Mouse (Mus musculus): ENCODE results near the gene Fstl4.

Gene Fstl4

DNA sequence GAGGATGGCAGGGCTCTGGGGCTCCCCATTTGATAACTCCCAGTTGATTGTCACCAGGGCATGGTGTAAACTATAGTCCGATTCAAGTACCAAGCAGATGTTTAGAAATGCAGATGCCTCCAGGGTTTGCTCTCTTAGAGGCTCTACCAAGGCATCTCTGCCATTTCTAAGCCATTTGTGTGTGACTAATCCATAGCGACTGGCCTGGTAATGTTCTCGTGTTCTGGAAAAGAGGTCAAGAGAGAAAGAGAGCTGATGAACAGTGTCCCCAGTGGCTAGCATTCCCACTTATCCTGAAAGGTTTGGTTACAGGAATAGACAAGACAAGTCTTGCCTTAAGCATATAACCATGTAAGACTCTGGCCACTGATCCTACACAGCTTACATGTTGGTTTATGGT, 3.5 kb downstream of the Fstl4 start:
- DNase-seq (ENCODE audit: low read depth, low spot score): no peak

DNA sequence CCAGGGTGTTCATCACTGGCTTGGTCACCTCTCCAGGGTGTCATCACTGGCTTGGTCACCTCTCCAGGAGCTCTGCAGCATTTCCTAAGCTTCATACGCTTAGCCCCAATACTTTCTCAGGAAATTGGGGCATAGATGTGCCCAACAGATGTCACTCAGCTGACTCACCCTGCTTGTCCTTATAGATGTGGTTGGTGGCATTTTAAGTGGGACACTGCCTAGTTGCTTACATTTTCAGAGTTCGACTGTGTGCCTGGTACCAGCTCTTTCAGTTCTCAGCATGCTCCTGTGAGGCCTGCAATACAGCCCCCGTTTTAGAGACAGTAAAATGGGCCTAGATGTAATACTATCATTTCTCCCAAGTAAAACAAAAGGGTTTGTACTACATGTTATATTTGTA, 8.6 kb downstream of the Fstl4 start:
- no peak for DNase-seq (ENCODE audit: low read depth, low spot score)

- no peak for DNase-seq (ENCODE audit: low read depth, low spot score)
These were observed 10.9 kb downstream of the Fstl4 start for GRCm38 (mm10) chr11:52775291-52775690.

DNA sequence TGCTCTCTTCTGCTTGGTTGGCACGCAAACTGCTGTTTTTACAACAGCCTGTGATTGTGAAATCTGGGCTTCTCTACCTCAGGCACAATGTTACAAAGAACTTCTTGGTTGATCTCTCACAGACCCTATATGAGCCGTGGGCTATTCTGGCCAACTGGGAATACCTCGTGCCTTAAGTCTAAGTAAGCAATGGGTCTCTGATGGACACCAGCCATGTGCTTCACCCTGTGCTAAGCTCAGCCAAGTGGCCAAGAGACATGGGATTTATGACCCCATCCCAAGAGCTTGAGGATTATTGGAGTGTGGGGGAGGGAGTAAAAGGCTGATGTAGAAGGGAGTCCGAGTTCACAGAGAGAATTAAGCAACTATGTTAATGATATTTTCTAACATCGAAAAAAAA, 18.0 kb downstream of the Fstl4 start:
- DNase-seq (ENCODE audit: low read depth, low spot score): no peak

DNA sequence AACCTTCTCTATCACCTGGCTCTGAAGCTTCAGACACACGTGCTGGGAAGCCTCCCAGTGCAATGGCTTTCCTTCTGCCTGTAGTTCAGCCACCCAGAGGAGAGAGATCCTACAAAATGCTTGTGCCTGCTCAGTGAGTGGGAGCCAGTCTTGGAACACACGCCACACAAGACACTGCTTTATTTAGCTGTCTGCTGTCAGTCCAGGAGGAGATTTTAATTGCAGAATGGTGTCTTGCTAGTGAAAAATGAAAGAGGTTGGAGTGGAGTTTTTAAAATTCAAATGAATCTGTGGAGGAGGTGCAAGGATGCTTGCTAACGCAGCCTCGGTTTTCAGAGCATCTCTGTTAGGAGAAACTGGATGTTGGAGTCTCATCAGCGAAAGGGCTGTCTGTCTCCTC, 29.9 kb downstream of the Fstl4 start:
- no peak for DNase-seq (ENCODE audit: low read depth, low spot score)

- no peak for DNase-seq (ENCODE audit: low read depth, low spot score)
These were observed 45.1 kb downstream of the Fstl4 start for GRCm38 (mm10) chr11:52809542-52809941.

DNA sequence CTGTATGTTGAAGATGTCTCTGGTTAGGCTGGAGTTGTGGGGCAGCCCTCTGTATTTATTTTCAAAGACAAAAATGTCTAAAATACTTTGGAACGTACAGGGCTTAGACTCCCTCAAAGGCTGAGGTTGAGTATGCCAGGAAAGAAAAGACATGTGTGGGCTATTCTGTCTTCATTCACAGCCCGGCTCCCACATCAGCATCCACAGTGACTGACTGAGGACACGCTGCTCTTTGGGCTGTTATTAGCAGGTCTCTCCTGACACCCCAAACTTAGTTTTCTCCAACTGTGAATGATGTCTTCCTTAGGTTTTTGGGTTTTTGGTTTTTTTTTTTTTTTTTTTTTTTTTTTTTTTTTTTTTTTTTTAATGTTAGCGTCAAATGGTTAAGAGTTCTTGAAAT, 51.6 kb downstream of the Fstl4 start:
- DNase-seq (ENCODE audit: low read depth, low spot score): no peak

DNA sequence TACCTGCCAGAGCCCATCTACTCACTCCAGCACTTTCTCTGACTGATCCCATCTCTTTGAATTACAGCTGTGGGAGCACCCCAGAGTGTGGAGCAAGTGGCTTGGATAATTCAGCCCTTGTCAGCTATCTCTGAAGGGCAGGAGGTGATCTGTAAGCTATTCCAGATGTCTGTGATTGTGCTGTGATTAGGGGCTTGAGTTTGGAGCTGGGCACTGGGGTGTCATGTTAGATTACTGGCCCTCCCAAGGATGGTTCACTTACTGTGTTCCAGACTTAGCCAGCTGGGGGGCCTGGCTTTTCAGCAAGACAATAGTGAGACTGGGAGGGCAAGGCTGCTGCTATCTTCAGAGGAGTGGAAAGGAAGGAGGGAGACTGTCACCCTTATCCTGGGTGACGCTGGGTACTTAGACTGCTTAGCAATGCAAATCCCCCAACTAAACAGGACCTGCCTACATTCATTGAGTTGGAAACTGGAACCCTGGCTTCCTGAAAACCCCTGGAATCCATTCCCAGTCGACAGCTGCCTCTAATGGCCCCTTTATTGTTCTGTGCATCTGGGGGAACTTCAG, 56.0 kb downstream of the Fstl4 start:
- no peak for DNase-seq (ENCODE audit: low read depth, low spot score)

GRCm38 (mm10) chr11:52826591-52826990, 62.2 kb downstream of the Fstl4 start:
- DNase-seq (ENCODE audit: low read depth, low spot score): no peak

DNA sequence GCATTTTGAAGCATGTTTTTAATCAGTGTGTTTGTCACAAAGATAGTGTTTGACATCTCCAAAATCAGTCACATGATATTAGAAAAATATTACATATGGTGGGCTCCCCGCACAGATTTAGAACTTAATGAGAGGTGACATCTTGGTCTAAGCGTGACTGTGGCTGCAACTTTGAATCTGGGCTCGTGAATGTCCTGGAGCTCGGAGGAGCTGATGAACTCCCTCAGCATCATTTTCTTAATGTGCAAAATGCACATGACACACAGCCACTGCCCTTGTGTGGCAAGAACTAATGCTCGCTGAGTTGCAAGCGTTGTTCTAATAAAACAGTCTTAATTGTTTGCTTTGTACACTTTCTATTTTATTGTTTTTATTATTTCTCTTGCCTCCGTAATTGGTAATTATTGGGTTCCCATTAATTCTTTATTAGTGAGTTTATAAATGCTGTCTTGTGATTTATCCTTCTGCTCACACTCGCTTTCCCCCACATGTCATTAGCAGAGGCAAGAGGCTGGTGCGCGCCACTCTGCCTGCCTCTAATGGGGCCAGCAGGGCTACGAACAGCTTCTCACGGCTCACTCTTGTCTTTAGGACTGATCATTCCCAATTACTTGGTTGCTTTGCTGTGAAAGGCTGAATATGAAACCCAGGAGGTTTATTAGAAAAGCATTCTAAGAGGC, 67.3 kb downstream of the Fstl4 start:
- no peak for DNase-seq (ENCODE audit: low read depth, low spot score)

DNA sequence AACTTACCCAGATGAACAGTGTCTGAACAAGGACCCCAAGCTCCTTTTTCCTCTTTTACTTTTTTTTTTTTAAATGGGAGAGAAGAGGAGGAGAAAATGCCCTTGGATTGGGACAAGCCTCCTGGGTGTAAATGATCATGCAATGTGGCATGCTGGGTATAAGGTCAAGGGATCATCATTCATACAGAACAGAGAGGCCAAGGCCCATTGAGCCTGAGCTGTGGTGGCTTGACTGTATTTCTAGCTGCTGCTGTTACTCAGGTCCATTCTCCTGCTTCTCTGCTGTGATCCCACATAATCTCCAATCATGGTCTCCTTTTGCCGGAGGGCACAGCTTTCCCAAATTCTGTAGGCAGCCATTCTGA, 67.9 kb downstream of the Fstl4 start:
- DNase-seq (ENCODE audit: low read depth, low spot score): no peak

GRCm38 (mm10) chr11:52848691-52849090, 84.3 kb downstream of the Fstl4 start:
- no peak for DNase-seq (ENCODE audit: low read depth, low spot score)

- no peak for DNase-seq (ENCODE audit: low read depth, low spot score)
These were observed 85.6 kb downstream of the Fstl4 start for GRCm38 (mm10) chr11:52850071-52850470.

DNA sequence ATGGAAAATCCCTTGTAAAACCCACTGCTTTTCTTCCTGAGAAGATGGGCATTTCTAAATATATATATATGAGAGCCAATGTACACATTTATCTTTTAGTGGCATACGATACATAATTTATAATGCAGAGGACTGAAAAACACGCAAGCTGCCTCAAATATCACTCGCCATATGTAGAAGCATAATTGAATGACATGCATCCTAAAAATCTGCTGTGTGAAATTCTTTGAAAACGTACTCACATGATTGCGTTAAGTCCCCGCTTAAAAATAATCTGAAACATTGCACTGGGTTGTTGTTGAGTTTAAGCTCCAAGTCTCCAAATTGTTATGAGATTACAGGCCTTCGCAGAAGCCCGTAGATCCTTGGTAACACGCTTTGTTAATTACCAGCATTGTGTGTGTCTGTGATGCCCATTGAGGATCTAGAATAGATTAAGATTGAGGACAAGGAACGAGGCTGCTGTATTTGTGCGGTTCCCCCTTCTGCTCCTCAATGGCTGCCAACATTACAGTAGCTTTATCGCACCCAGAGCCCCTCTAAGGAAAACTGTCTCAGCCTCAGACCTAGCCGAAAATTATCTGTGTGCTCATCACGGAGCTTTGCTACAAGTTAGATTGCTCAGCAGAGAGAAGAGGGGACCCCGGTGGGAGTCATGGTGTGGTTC, 108.5 kb downstream of the Fstl4 start:
- DNase-seq (ENCODE audit: low read depth, low spot score): no peak

DNA sequence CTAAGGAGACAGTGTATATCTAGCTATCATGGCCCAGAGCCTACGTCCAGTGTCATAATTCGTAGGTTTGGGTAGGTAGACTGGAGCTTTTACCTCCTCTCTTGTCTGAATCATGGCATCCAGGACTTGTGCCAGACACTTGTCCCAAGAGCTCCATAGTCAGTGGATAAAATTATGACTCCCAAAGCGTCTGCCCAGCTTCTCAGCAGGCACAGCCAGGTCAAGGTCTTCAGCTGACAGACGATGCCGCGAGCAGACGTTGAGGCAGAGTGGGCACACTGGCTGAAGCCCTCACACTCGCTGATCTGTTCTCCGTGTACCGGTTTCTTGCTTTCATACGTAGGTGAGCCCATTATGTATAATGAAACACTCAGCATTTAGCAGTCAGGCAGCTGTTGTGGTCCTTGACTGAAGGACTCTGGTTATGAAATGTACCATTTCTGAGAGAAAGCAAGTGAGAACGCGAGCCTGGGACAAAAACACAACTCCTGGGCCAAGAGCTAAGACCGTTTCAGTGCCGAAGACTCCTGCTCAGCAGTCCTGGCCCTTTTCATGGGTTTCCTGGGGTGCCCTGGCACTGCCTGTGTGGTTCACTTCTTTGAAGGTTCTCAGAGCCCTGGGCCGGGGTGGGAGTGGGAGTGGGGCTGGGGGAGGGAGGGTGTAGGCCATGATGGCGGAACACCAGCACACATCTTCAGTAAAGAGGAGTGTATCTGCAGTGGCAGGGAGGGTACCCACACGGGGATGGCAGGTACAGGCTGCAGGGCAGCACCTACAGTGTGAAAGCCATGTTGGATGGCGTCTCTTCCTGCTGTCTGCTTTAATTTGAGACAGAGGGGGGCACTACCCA, 111.7 kb downstream of the Fstl4 start:
- no peak for DNase-seq (ENCODE audit: low read depth, low spot score)

- DNase-seq (ENCODE audit: low read depth, low spot score): no peak
These were observed 113.2 kb downstream of the Fstl4 start for GRCm38 (mm10) chr11:52877662-52878061.

GRCm38 (mm10) chr11:52879958-52880357, 115.5 kb downstream of the Fstl4 start:
- DNase-seq (ENCODE audit: low read depth, low spot score): no peak

DNA sequence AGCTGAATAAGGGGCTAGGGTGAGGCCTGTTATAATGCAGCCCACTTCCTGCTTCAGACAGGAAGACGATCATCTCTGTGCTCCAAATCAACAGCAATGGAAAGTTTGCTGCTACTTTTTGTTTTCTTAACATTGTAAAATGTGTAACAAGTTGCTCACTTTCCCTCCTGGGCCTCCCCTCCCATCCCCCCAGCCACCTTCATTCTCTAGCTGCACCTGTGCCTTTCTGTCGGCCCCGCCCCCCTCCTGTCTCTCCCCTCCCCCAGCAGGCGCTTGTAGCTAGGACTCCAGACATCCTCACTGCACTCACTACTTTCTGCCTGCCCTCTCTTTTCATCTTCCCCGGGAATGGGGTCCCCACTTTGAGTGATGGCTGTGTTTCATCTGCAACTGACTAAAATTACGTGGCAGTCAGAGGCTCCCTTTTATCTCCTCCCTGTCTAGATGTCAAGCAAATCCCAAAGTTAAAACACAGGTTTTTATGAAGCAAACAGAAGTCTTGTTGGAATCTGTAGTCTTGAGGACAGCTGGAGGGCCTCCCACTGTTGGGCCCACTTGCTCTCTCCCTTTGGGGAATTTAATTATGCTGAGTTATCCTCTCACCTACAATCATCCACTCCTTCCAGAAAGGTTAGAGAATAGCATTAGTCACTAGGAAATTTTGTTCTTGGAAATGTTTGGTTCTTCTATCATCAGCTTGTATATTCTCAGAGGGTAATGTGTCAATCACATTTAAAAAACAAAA, 122.3 kb downstream of the Fstl4 start:
- DNase-seq (ENCODE audit: low read depth, low spot score): no peak

DNA sequence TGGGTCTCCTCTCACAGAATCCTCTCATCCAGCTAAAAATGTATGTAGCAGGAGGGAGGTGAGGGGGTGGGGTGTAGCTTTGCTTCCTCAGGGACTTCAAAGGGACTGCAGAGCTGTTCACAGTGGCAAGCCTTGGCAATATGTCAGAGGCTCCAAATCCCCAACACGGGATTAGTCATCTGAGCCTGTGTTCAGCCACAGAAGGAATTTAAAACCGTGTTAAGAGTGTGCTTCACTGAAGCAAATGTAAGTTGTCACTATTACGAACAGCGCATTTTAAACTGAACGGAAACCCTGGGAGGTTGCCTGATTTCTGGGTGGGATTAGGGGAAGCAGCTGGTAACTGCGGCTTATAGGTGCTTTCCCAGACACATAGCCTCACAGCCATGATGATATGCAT, 123.7 kb downstream of the Fstl4 start:
- DNase-seq (ENCODE audit: low read depth, low spot score): no peak

GRCm38 (mm10) chr11:52889527-52889926, 125.1 kb downstream of the Fstl4 start:
- no peak for DNase-seq (ENCODE audit: low read depth, low spot score)

GRCm38 (mm10) chr11:52890156-52890555, 125.7 kb downstream of the Fstl4 start:
- DNase-seq (ENCODE audit: low read depth, low spot score): no peak

DNA sequence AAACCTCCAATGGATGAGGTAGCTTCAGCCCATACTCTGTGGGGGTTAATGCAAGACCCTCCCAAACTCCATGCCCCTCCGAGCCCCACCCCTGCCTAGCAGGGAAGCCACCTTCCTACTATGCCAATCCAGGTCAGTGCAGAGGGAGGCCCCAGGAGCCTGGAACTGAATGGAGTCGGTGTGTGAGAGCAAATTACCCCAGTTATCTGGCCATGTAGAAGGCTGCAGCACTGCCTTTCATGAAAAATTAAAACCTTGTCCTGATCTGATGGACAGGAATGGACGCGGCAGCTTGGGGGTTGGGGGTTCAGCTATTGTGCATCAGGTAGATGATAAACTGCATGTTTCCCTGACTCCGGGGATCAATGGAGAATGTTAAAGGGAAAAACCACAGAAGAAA, 139.7 kb downstream of the Fstl4 start:
- DNase-seq (ENCODE audit: low read depth, low spot score): no peak
